Mouse (Mus musculus): ENCODE measurements around the gene Scamp4.
"Not testable (repeated sequence)": the region's sequence is repeated elsewhere in the genome, so short reads cannot be mapped to it uniquely, and the experiment has no call there.

The Scamp4 gene

DNA sequence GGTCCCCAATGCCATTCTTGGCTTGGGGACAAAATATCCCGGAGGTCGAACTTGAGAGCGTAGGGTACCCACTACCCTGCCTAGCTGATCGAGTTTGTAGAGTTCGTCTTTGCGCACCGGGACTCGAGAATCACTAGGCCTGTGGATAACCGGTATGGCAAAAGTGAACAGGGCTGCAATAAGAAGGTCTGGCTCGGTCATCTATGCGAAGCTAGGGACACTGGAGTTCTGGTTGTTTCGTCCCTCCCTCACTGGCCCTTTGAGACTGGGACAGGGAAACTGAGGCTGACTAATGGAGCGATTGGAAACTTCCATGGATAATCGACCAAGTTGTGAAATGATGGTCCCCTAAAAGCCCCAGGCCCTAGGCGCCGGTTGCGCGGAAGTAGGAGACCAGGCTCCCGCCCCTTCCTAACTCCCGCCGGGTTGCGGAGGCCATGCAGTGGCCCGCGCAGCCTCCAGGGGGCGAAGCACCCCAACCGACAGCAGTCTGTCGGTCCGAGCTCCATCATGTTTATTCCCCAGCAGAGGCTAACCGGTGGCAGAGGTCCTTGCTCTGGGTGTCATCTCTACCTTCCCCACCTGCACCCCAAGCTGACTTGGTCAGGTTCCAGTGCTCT lies 24.4 kb upstream of the Scamp4 start:
- DNase-seq (ENCODE audit: low read depth, low spot score): peak; percentile 96

DNA sequence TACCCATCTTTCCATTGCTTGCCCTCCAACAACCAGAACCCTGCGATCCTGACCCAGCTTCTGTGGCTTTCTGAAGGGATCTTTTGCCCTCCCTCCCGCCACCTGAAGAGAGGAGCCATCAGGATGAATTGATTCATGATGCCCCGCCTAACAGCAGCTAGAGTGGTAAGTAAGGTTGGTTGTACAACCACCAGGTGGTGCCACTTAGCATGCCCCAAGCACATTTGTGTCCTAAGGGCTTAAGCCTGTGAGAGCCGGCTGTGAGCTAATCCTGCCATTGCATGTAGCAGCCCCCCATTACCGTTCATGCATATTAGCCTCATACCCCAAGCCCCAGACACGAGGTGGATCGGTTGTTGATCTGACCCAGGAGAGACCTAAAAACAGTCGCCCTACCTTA lies 23.8 kb upstream of the Scamp4 start:
- DNase-seq (ENCODE audit: low read depth, low spot score): peak; percentile 94

DNA sequence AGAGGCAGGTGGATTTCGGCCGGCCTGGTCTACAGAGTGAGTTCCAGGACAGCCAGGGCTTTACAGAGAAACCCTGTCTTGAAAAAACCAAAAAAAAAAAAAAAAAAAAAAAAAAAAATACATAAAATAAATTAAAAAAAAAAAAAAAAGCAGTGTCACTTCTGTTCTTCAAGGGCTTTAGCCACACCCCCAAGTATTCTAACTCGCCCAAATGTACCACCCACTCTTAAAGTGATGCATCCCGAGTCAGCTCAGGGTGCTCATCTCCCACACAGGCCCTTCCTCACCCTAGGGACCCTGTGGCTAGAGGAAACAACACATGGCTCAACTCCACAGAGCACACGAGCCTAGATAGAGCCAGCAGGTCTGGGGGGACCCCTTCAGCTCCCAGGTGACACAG lies 19.6 kb upstream of the Scamp4 start:
- no peak for DNase-seq (ENCODE audit: low read depth, low spot score)

DNA sequence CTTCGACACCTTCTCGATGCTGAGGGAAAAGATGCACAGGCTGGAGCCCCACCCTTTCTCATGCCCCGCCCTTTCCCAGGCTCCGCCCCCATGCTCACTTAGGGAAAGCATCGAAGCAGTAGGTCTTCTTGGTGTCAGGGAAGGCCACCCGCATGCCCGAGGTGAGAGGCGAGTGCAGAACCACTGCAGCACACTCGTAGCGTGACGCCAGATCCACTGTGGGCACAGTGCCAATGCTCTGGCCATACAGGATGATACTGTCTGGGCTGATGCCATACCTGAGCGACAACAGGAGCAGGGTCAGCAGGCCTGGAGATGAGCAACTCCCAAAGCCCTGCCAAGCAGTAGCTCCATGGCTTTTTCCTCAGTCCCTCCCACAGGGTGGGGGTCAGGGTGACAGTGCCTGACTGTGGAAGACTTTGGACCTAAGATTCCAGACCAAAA lies 18.6 kb upstream of the Scamp4 start:
- DNase-seq (ENCODE audit: low read depth, low spot score): no peak

DNA sequence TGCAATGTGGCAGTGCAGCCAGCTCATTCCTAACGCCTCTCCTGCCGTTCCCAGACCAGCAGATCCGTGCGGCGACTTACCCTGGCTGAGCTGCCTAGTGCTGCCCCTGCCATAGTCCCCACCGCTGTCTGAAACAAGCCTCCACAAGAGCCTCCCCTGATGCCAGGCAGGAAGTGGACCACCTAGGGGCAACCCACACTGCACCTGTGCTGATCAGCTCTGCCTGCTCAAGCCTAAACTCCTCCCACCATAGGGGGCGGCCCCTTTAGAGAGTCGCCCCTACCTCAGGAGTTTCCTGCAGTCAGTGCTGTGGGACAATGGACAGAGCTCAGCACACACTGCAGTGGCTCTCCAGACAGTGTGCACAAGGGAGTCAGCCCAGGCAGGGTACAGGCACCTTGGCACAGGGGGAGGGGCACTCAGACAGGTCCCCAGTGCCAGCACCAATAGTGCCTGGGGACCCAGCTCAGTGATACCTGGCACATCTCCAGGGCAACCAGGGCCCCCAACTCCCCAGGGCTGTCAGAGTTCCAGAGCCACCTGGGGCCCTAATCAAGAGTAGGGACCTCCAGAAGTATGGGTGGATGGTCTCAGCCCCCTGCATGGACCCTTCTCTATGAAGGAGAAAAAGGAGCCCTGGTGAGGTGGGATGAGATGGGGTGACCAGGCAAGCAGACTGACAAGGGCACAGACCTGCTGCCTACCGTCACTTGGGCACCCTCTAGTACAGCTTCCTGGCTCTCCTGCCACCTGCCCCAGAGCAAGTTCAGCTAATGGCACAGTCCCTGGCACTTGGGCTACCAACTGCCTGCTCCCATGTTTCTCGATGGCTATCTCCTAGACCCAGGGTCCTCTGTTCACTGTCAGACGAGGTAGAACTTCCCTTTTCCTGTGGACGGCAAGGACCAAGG lies 17.8 kb upstream of the Scamp4 start:
- DNase-seq (ENCODE audit: low read depth, low spot score): peak; percentile 47

DNA sequence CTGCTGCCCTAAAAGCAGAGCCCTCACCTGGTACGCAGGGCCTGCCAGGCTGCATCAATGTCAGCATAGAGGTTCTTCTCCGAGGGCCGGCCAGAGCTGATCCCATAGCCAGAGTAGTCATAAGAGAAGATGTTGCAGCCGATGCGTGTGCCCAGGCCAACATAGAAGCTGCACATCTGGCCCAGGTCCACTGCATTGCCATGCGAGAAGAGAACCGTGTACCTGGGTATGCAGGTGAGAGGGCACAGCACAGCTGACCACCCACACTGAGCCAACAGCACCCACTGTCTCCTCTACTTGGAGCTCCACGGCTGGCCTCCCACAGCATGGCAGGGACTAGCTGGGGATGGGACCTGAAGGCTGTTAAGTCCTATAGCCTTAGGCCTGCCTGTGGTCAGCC lies 17.1 kb upstream of the Scamp4 start:
- no peak for DNase-seq (ENCODE audit: low read depth, low spot score)

DNA sequence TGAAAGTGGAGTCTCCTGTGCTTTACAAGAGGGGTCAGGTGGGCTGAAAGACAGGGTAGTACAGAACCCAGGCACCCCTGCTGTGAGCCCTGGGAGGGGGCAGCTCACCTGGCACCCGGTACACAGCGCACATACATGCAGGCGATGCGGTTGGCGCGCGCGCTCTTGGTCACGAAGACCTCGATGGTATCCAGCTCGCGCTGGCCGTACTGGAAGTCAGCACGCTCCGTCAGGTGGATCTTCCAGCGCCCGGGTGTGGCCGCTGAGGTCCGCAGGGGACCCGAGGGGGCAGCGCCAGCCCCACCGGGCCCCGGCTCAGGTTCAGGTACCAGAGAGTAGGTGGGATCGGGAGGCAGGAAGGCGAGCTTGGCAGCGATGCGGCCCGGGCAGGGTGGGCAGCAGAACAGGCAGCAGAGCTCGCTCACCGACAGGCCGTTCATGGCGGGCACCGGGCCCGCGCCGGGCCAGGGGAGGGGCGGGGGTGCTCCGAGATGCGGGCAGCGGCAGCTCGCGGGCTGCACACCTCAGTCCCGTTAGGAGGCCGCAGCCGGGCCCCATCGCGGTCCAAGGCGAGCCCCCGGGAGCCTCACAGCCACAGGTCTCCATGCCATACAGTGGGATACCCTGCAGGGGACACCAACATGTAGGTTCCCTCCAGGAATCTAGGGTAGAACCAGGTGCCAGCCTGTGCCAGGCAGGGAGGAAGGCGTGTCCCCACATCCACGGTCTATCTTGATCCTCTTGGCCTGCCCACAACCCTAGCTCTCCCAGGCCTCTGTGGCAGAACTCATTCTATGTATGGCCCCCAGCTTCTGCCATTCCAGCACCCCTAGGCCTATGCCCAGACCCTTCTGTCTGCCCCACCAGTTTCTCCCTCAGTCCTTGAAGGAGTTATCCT lies 16.0 kb upstream of the Scamp4 start:
- no peak for DNase-seq (ENCODE audit: low read depth, low spot score)

DNA sequence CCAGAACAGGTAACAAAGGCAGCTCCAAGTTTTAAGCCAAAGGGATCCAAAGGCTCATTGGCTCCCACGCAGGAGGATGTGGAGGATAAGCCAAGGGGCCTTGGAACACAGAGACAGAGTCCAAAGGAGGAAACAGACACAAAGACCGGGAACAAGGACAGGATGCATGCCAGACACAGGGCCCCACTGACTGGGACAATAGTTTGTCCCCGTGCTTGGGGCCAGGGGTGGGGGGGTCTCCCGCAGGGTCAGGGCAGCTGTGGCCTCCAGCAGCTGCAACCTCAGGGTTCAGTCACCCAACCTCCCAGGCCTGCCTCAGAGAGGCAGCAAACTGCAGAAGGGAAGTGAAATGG lies 15.4 kb upstream of the Scamp4 start:
- DNase-seq (ENCODE audit: low read depth, low spot score): peak; percentile 67

DNA sequence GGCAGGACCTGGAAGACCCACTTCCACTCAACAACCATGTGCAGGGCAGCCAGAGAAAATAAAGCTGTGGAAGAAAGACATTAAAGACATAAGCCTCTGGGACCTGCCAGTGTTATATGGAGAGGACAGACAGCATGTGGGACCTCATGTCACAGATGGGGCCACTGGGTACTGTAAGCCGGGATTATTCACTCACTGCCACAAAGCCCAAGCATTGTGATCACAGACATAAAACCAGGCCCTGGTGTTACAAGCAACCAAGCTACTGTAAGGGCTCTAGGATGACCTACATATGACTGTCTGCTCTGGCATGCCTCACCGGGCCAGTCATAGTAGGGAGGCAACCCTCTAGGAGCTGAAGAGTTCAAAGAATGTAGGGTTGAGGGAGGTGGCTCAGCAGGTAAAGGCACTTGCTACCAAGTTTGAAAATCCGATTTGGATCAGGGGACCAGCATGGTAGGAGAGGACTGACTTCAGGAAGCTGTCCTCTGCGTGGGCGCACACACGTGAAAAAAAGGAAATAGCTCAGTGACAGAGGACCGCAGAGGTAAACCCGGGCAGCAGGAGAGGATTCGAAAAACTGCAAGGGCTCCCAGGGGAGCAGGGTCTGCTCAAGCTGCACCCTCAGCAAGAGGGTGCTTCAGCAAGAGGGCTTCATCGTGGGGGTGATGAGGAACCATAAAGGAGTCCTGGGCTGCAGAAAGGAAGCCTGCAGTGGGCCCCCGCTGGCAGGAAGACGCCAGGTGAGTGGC lies 13.4 kb upstream of the Scamp4 start:
- DNase-seq (ENCODE audit: low read depth, low spot score): peak; percentile 61

DNA sequence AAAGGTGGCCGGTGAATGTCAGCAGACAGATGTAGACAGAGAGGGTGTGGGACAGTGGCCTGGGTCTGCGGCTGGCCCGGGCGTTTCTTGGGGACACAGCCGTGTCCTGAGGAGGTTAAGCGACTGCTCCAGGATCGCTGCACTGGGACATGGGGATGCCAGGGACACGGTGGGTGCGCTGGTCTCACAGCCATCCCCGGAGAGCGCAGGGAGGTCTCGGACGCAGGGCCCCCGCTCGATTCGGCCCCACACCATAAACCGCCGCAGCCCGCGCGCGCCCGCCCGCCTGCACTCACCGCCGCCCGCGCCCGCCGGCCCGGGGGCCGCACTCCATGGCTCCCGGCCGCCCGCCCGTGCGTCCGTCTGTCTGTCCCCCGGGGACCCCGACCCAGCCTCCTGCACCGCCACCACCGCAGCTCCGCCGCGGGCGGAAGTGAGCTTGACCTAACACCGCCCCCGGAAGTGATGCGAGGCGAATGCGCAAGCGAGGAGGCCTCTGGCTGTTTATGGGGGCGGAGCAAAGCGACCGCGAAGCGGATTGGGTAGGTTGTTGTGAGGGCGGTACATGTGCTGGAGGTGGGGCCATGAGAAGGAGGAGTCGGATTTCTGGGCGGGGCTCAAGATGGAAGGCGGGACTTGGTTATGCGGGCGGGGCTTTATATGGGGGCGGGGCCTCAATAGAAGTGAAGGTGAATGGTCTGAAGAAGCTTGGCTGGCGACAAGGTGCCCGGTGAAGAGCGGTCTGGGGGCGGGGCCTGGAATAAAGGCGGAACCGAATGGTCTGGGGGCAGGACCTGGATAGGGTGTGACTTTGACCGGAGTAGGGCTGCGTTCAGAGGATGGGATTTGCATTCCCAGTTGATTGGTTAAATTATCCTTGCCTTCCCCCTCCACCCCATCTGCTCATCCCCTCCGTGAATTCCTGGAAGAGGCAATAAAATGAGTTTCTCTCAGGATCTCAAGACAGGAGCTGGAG lies 12.5 kb upstream of the Scamp4 start, which contains the start of gene Abhd17a:
Gene Abhd17a, minus strand, starts transcription at position 463 of the 976 bp plus-strand sequence.
- DNase-seq (ENCODE audit: low read depth, low spot score): peak; percentile 100

DNA sequence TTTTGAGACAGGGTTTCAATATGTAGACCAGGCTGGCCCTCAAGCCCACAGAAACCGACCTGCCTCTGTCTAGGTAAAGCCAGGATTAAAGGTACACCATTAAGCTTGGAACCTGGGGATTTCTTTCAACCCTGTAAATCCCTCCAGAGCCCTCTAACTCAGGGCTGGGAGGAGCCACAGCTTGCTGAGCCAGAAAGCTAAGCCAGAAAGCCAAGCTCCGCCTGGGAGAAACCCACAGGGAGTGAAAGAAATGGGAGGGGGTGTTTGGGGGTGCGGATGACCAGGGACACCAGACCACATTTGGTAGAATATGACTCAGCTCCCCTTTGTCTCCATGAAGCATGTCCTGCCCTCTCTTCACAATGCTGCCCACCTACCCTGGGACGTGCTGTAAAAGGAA lies 6.4 kb upstream of the Scamp4 start:
- no peak for DNase-seq (ENCODE audit: low read depth, low spot score)

DNA sequence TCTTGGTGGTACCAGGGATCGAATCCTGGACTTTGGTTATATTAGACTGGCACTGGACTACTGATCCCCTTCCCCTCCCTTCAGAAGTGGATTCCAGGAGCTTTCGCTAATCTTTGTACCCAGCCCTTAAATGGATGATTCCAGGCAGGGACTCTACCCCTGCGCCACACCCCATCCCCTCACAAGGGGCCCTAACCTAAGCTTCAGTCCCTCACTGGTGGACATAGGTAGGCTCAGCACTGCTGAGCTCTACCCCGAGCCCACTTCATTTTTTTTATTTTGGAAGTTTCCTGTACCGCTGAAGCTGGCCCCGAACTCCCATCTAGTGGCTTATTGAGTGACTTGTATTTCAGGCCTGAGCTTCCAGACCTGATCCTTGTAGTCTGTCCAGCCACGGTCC lies 692 bp downstream of the Scamp4 start:
- no peak for DNase-seq (ENCODE audit: low read depth, low spot score)

DNA sequence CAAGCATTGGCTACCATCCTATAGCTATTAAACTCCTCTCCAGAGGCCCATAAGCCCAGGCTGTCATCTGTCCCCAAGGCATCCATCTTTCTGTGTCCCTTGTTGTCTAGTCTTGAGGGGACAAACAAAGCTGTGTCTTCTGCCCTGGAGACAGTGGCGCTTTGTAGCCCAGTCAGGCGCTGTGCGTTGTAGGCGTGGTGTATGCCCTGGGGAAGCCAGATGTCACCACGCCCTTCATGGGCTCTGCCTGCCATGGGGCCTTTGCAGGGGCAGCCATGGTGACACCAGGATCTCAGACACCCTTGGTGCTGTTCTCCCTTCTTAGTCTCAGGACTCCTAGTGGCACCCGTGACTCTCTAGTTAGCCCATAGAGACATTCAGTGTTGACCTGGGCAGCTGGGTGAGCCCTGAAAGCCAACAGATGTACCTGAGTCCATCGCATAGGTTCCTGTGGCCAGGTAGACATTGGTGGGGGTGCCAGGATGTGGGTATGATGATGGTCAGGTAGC lies 1.4 kb downstream of the Scamp4 start:
- no peak for DNase-seq (ENCODE audit: low read depth, low spot score)

DNA sequence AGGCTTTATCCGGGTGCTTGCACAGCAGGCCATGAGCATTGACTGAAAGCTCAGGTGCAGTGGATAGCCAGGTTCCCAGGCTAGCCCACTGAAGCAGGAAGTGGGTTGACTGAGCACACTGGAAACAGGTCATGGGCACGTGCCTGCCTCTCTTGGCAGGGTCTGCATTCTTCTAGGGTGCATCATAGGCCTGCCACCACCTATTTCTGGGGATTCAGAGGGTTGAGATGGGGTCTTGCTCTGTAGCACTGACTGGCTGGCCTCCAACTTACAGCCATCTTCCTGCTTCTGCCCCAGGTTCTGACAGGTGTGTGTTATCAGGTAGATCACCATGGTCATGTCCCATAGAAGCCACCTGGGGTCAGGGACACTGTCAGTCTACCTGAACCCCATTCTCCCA lies 2.3 kb downstream of the Scamp4 start:
- no peak for DNase-seq (ENCODE audit: low read depth, low spot score)

DNA sequence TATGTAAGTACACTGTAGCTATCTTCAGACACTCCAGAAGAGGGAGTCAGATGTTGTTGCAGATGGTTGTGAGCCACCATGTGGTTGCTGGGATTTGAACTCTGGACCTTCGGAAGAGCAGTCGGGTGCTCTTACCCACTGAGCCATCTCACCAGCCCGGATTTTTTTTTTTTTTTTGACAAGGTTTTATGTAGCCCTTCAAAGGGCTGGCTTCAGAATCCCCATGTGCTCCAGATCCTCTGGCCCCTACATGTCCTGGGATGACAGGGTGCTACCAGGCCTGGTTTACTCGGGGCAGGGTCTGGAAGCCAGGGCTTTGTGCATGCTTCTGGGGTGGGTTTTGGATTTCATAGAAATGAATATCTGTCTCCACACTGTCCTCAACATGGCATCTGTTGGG lies 3.0 kb downstream of the Scamp4 start, which contains the start of gene Gm49322:
Gene Gm49322, plus strand, starts transcription at position 301 of the 400 bp plus-strand sequence.
- DNase-seq (ENCODE audit: low read depth, low spot score): not testable (repeated sequence)

DNA sequence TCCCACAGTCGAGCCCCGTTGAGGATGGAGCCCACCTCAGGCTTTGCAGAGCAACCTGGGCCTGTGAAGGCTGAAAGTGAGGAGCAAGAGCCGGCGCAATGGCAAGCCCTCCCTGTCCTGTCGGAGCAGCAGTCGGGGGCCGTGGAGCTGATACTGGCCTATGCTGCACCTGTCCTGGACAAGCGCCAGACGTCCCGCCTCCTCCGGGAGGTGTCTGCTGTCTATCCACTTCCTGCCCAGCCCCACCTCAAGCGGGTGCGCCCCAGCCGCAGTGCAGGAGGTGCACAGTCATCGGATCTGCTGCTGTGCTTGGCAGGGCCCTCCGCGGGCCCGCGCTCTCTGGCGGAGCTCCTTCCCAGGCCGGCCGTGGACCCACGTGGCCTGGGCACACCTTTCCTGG lies 3.6 kb downstream of the Scamp4 start:
- DNase-seq (ENCODE audit: low read depth, low spot score): no peak

DNA sequence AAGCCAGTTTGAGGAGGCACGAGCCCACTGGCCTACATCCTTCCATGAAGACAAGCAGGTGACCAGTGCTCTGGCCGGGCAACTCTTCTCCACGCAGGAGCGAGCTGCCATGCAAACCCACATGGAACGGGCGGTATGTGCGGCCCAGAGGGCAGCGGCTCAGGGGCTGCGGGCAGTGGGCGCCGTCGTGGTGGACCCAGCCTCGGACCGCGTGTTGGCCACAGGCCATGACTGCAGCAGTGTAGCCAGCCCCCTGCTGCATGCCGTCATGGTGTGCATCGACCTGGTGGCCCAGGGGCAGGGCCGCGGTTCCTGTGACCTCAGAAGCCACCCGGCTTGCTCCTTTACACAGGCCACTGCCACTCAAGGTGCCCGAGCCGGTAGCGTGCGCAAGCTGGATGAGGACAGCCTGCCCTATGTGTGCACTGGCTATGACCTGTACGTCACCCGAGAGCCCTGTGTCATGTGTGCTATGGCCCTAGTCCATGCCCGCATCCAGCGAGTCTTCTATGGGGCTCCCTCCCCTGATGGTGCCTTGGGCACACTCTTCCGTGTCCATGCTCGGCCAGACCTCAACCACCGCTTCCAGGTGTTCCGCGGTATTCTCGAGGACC lies 4.2 kb downstream of the Scamp4 start:
- DNase-seq (ENCODE audit: low read depth, low spot score): no peak

DNA sequence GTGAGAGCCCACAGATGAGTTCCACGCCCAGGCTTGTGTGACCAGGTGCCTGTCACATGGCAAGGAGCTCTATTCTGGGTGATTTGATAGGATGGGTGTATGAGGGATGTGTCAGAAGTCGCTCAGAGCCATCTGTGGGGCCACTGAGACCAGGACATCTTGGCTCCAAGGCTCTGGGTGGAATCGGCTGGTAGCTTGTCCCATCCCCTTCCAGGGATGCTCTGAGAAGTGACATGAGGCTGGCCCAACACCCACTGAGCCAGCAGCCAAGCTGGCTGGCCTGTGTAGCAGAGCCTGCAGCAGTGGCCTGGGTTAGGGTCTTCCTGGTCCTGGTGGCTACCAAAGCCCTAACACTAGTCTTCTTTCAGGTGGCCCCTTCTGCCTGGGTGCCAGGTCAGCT lies 5.8 kb downstream of the Scamp4 start:
- no peak for DNase-seq (ENCODE audit: low read depth, low spot score)

DNA sequence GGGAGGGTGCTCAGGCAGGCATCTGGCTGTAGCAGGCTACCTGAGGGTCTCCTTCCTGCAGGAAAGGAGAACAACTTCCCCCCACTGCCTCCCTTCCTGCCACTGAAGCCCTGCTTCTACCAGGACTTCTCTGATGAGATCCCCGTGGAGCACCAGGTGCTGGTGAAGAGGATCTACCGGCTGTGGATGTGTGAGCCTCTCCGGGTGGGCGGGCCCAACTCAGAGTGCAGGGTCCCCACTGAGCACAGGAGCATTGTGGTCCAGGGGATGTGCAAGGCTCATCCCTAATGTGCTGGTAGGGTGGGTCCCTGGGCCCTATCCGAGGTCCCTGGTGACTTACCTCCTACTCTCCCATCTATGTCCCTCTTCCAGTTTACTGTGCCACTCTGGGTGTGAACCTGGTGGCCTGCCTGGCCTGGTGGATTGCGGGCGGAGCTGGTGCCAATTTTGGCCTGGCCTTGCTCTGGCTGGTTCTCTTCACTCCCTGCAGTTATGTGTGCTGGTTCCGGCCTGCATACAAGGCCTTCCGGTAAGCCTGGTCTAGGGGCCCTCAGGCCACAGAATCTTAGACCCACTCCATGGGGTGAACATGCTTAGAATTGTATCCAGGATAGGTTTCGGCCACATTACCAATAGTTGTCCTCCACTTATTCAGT lies 6.7 kb downstream of the Scamp4 start:
- no peak for DNase-seq (ENCODE audit: low read depth, low spot score)
